Mouse (Mus musculus) testis, adult 2 months (tissue): ENCODE data around the gene Snx13. TPM values are rescaled to one million over a fixed set of nuclear protein-coding genes. Genes with fewer than 3 reads are reported as not detected.

Source experiments
- H3K27ac ChIP-seq: fragments of 200-500 bp; 2 replicates; pipeline ENCODE4 v1.5.1; 2012; ENCODE audit warnings: low read depth, low read length; ENCODE audit not compliant: control insufficient read depth, insufficient read depth
- H3K27me3 ChIP-seq: fragments of 200-500 bp; 2 replicates; pipeline ENCODE4 v1.6.1; 2012; ENCODE audit warnings: mild to moderate bottlenecking, low read length, moderate library complexity; ENCODE audit not compliant: control insufficient read depth, insufficient read depth
- H3K36me3 ChIP-seq: fragments of 200-500 bp; 2 replicates; pipeline ENCODE4 v1.6.1; 2012; ENCODE audit warnings: mild to moderate bottlenecking, low read length; ENCODE audit not compliant: control insufficient read depth, insufficient read depth
- H3K4me1 ChIP-seq: fragments of 200-500 bp; 2 replicates; pipeline ENCODE4 v1.6.1; 2012; ENCODE audit warnings: low read length; ENCODE audit not compliant: control insufficient read depth, insufficient read depth
- H3K4me3 ChIP-seq: fragments of 200-500 bp; 2 replicates; pipeline ENCODE4 v1.5.1; 2012; ENCODE audit warnings: low read depth, mild to moderate bottlenecking, low read length, moderate library complexity, mixed read lengths; ENCODE audit not compliant: control insufficient read depth
- CTCF ChIP-seq: fragments of 200-500 bp; IDR thresholded peaks from 2 replicates; pipeline ENCODE4 v1.5.1; 2012; ENCODE audit warnings: low read depth, mild to moderate bottlenecking, inconsistent platforms, low read length, moderate library complexity; ENCODE audit not compliant: control insufficient read depth, insufficient read depth, insufficient replicate concordance
- POLR2A ChIP-seq: fragments of 200-500 bp; IDR thresholded peaks from 2 replicates; pipeline ENCODE4 v1.6.1; 2012; ENCODE audit warnings: low read depth, mild to moderate bottlenecking, inconsistent platforms, low read length, moderate library complexity; ENCODE audit not compliant: control insufficient read depth
- polyA plus RNA-seq: library from polyadenylated mRNA; depleted of rRNA; stranded (reverse); fragments of >200 nt; gene quantifications from 2 replicates; pipeline ENCODE4 v1.2.3, GENCODE M21; 2012; rRNA removed

Snx13 gene
- polyA plus RNA-seq, 1 experiment: 12.0 TPM

- Histone ChIP-seq H3K27ac (no peak overlapping the region), H3K27me3 (no peaks in the 10 kb centered on the region), H3K36me3 (no peaks in the 10 kb centered on the region), H3K4me3 (no peak overlapping the region), H3K4me1 (peaks cover 2% of the 10 kb centered on the region; the same call in 1 of the 2 replicates)
- TF ChIP-seq POLR2A: no peak
- TF ChIP-seq CTCF: no peak
Observed at GRCm38 (mm10) chr12:35192426-35192769, 145.4 kb downstream of the Snx13 start.

Other genes with a start within 250 kb of the Snx13 start
- 2.9 TPM in 2 replicates for gene Hdac9, start 130.1 kb upstream of the Snx13 start, polyA plus RNA-seq
- 121 and 125 TPM in 2 replicates for gene Prps1l1, start 62.4 kb upstream of the Snx13 start, polyA plus RNA-seq